Mouse (Mus musculus): ENCODE measurements around the gene Dnajc22. TPM values are rescaled to one million over a fixed set of nuclear protein-coding genes. Genes with fewer than 3 reads are reported as not detected.
A peak's percentile ranks its signal among the peaks of the same experiment; 100 is the strongest.
"Not testable (repeated sequence)": the region's sequence is repeated elsewhere in the genome, so short reads cannot be mapped to it uniquely, and the experiment has no call there.

Dnajc22 gene
- 0.78 TPM for polyA plus RNA-seq (2012; fragmentation: generic; extraction: Trizol)

- H3ac ChIP-seq (ENCODE audit: control insufficient read depth, insufficient read length): no peak within 1 kb of the TSS
- no peak for TF ChIP-seq USF1 (IDR thresholded peaks at IDR 0.05; ENCODE audit: low read depth)
- TF ChIP-seq POLR2AphosphoS2 (IDR thresholded peaks at IDR 0.05; ENCODE audit: insufficient read length, low read depth): no peak
- TF ChIP-seq CEBPB (IDR thresholded peaks at IDR 0.05; ENCODE audit: insufficient read depth, poor library complexity, severe bottlenecking): no peak
- no peak for TF ChIP-seq E2F4 (IDR thresholded peaks at IDR 0.05; ENCODE audit: insufficient read depth)
- no peak for TF ChIP-seq MYOD1 (IDR thresholded peaks at IDR 0.05; ENCODE audit: control insufficient read depth in 1 of 3, insufficient read length in 2 of 3, low read depth in 2 of 3)
- TF ChIP-seq SRF (IDR thresholded peaks at IDR 0.05; ENCODE audit: control insufficient read depth, insufficient read length, low read depth): no peak
- TF ChIP-seq POLR2A (IDR thresholded peaks at IDR 0.05; ENCODE audit: insufficient read length, low read depth): no peak
- no peaks in the 10 kb centered on the region for H3K36me3 ChIP-seq (ENCODE audit: control insufficient read depth, insufficient read depth)
- H3K4me2 ChIP-seq (ENCODE audit: low read depth): no peak within 1 kb of the TSS
- H3K79me2 ChIP-seq (ENCODE audit: control insufficient read depth, insufficient read depth): no peaks in the 10 kb centered on the region
- H3K4me3 ChIP-seq: no peak within 1 kb of the TSS
- peaks cover 35% of the 10 kb centered on the region for H3K27me3 ChIP-seq (ENCODE audit: control insufficient read depth, insufficient read depth, insufficient read length)
Measured at GRCm38 (mm10) chr15:99092870-99093269, at the start of gene Dnajc22. Gene Dnajc22, plus strand, starts transcription at chr15:99093170.

- Histone ChIP-seq H3K79me2 (ENCODE audit: control insufficient read depth, insufficient read depth) (no peaks in the 10 kb centered on the region), H3K36me3 (ENCODE audit: control insufficient read depth, insufficient read depth) (no peaks in the 10 kb centered on the region), H3K4me3 (no peak overlapping the region), H3K4me2 (ENCODE audit: low read depth) (peak overlapping the region; percentile 30), H3ac (ENCODE audit: control insufficient read depth, insufficient read length) (no peak overlapping the region), H3K27me3 (ENCODE audit: control insufficient read depth, insufficient read depth, insufficient read length) (no peaks in the 10 kb centered on the region)
- TF ChIP-seq CEBPB (IDR thresholded peaks at IDR 0.05; ENCODE audit: insufficient read depth, poor library complexity, severe bottlenecking): no peak
Measured at GRCm38 (mm10) chr15:99044854-99045253, 48.1 kb upstream of the Dnajc22 start.

- not testable (repeated sequence) for H3K79me2 ChIP-seq (ENCODE audit: control insufficient read depth, insufficient read depth); H3K4me2 ChIP-seq (ENCODE audit: low read depth); H3K4me3 ChIP-seq; H3K36me3 ChIP-seq (ENCODE audit: control insufficient read depth, insufficient read depth); H3K27me3 ChIP-seq (ENCODE audit: control insufficient read depth, insufficient read depth, insufficient read length); H3ac ChIP-seq (ENCODE audit: control insufficient read depth, insufficient read length)
Measured at GRCm38 (mm10) chr15:99045734-99046133, 47.2 kb upstream of the Dnajc22 start.

GRCm38 (mm10) chr15:99049473-99050253 lies 43.3 kb upstream of the Dnajc22 start:
- Histone ChIP-seq H3K36me3 (ENCODE audit: control insufficient read depth, insufficient read depth) (no peaks in the 10 kb centered on the region), H3ac (ENCODE audit: control insufficient read depth, insufficient read length) (no peak overlapping the region), H3K4me2 (ENCODE audit: low read depth) (peak overlapping the region; percentile 26), H3K4me3 (no peak overlapping the region), H3K79me2 (ENCODE audit: control insufficient read depth, insufficient read depth) (no peaks in the 10 kb centered on the region), H3K27me3 (ENCODE audit: control insufficient read depth, insufficient read depth, insufficient read length) (no peaks in the 10 kb centered on the region)
- no peak for TF ChIP-seq SRF (IDR thresholded peaks at IDR 0.05; ENCODE audit: control insufficient read depth, insufficient read length, low read depth)
- TF ChIP-seq MYOG (IDR thresholded peaks at IDR 0.05; ENCODE audit: control insufficient read depth in 1 of 3, insufficient read depth in 1 of 3, insufficient read length in 2 of 3, low read depth in 2 of 3): no peak
- no peak for TF ChIP-seq TCF3 (IDR thresholded peaks at IDR 0.05; ENCODE audit: insufficient read length, low read depth)
- no peak for TF ChIP-seq MYOD1 (IDR thresholded peaks at IDR 0.05; ENCODE audit: control insufficient read depth in 1 of 3, insufficient read length in 2 of 3, low read depth in 2 of 3)
- no peak for TF ChIP-seq MAX (IDR thresholded peaks at IDR 0.05; ENCODE audit: low read depth)
- no peak for TF ChIP-seq E2F4 (IDR thresholded peaks at IDR 0.05; ENCODE audit: insufficient read depth)
- no peak for TF ChIP-seq REST (IDR thresholded peaks at IDR 0.05; ENCODE audit: insufficient read depth, insufficient read length)
- TF ChIP-seq POLR2AphosphoS2 (IDR thresholded peaks at IDR 0.05; ENCODE audit: insufficient read length, low read depth): no peak
- TF ChIP-seq TCF12 (IDR thresholded peaks at IDR 0.05; ENCODE audit: insufficient read depth, poor library complexity, severe bottlenecking): no peak
- TF ChIP-seq POLR2A (IDR thresholded peaks at IDR 0.05; ENCODE audit: insufficient read length, low read depth): no peak
- no peak for TF ChIP-seq USF1 (IDR thresholded peaks at IDR 0.05; ENCODE audit: low read depth)
- TF ChIP-seq CEBPB (IDR thresholded peaks at IDR 0.05; ENCODE audit: insufficient read depth, poor library complexity, severe bottlenecking): no peak

GRCm38 (mm10) chr15:99053373-99053772 lies 39.6 kb upstream of the Dnajc22 start:
- H3K4me3 ChIP-seq: no peak overlapping the region
- TF ChIP-seq POLR2AphosphoS2 (IDR thresholded peaks at IDR 0.05; ENCODE audit: insufficient read length, low read depth) (no peak), REST (IDR thresholded peaks at IDR 0.05; ENCODE audit: insufficient read depth, insufficient read length) (no peak), SRF (IDR thresholded peaks at IDR 0.05; ENCODE audit: control insufficient read depth, insufficient read length, low read depth) (no peak), CEBPB (IDR thresholded peaks at IDR 0.05; ENCODE audit: insufficient read depth, poor library complexity, severe bottlenecking) (no peak), POLR2A (IDR thresholded peaks at IDR 0.05; ENCODE audit: insufficient read length, low read depth) (no peak), MYOD1 (IDR thresholded peaks at IDR 0.05; ENCODE audit: control insufficient read depth in 1 of 3, insufficient read length in 2 of 3, low read depth in 2 of 3) (no peak)
- H3K27me3 ChIP-seq (ENCODE audit: control insufficient read depth, insufficient read depth, insufficient read length): peaks cover 30% of the 10 kb centered on the region
- H3K79me2 ChIP-seq (ENCODE audit: control insufficient read depth, insufficient read depth): no peaks in the 10 kb centered on the region
- no peaks in the 10 kb centered on the region for H3K36me3 ChIP-seq (ENCODE audit: control insufficient read depth, insufficient read depth)
- no peak overlapping the region for H3ac ChIP-seq (ENCODE audit: control insufficient read depth, insufficient read length)
- H3K4me2 ChIP-seq (ENCODE audit: low read depth): no peak overlapping the region
